Mouse (Mus musculus) limb, embryonic 11.5 days (tissue): ENCODE results near the gene Pou2f2. TPM values are rescaled to one million over a fixed set of nuclear protein-coding genes. Genes with fewer than 3 reads are reported as not detected.

Experiments used
- ATAC-seq: fragments of 200-750 bp; cut with Nextera tagmentation; 2 replicates; pipeline ENCODE4 v1.8.0; 2017; ENCODE audit warnings: low read depth; ENCODE audit not compliant: insufficient number of reproducible peaks, low FRiP score, low TSS enrichment
- DNase-seq: peaks from one replicate; pipeline ENCODE4 v3.0.0-alpha.2; 2015; ENCODE audit warnings: low spot score
- H3K27ac ChIP-seq: fragments of 300-500 bp; sonication (generic); replicated peaks from 2 replicates; pipeline ENCODE4 v1.5.1; 2014; ENCODE audit warnings: low read depth, mild to moderate bottlenecking, low read length
- H3K27me3 ChIP-seq: fragments of 300-500 bp; sonication (generic); 2 replicates; pipeline ENCODE4 v1.6.1; 2014; ENCODE audit warnings: mild to moderate bottlenecking, low read length, mixed read lengths; ENCODE audit not compliant: control insufficient read depth, insufficient read depth
- H3K36me3 ChIP-seq: fragments of 300-500 bp; sonication (generic); 2 replicates; pipeline ENCODE4 v1.6.1; 2014; ENCODE audit warnings: mild to moderate bottlenecking, low read length, moderate library complexity, mixed read lengths; ENCODE audit not compliant: control insufficient read depth, insufficient read depth
- H3K4me1 ChIP-seq: fragments of 300-500 bp; sonication (generic); 2 replicates; pipeline ENCODE4 v1.6.1; 2014; ENCODE audit warnings: low read length, mixed read lengths; ENCODE audit not compliant: control insufficient read depth, insufficient read depth
- H3K4me2 ChIP-seq: fragments of 300-500 bp; sonication (generic); 2 replicates; pipeline ENCODE4 v1.6.1; 2014; ENCODE audit warnings: low read depth, mild to moderate bottlenecking, moderate library complexity; ENCODE audit not compliant: severe bottlenecking
- H3K4me3 ChIP-seq: fragments of 300-500 bp; sonication (generic); 2 replicates; pipeline ENCODE4 v1.5.1; 2014; ENCODE audit warnings: low read depth, low read length
- H3K9ac ChIP-seq: fragments of 300-500 bp; sonication (generic); 2 replicates; pipeline ENCODE4 v1.6.1; 2014; ENCODE audit warnings: mild to moderate bottlenecking, low read length
- H3K9me3 ChIP-seq: fragments of 300-500 bp; sonication (generic); 2 replicates; pipeline ENCODE4 v1.6.1; 2016; ENCODE audit warnings: low read length; ENCODE audit not compliant: control insufficient read depth
- WGBS: fragments of 180-500 bp; shearing (Covaris S2); extraction: QIAGEN DNeasy Blood & Tissue Kit; methylation state at CpG from one replicate; pipeline ENCODE4 v1.1.7; 2014; 5-methylcytosine and 5-hydroxymethylcytosine counted together
- polyA plus RNA-seq: library from polyadenylated mRNA; unstranded; fragments of >200 nt; fragmentation: Nextera tagmentation; extraction: Ambion mirVana; gene quantifications from 2 replicates; pipeline ENCODE4 v1.2.1, GENCODE M21; 2014

Pou2f2 gene
- polyA plus RNA-seq, 1 experiment from 2014 or later, result 3.9 TPM

- H3K4me2 ChIP-seq, result no peak overlapping the region
- H3K4me1 ChIP-seq, result peaks cover 12% of the 10 kb centered on the region
- no peaks in the 10 kb centered on the region for H3K9me3 ChIP-seq
- peaks cover 18% of the 10 kb centered on the region; the same call in 1 of the 2 replicates for H3K36me3 ChIP-seq
- ATAC-seq, result no peak
- no peak overlapping the region for H3K9ac ChIP-seq
- no peak overlapping the region for H3K4me3 ChIP-seq
- DNase-seq, result no peak
- H3K27ac ChIP-seq, result no peak overlapping the region
- no peaks in the 10 kb centered on the region for H3K27me3 ChIP-seq
- 86% methylated on average over 7 of the region's 7 CpGs for WGBS
Measured at GRCm38 (mm10) chr7:25067338-25067737, 112.2 kb downstream of the Pou2f2 start.

DNA sequence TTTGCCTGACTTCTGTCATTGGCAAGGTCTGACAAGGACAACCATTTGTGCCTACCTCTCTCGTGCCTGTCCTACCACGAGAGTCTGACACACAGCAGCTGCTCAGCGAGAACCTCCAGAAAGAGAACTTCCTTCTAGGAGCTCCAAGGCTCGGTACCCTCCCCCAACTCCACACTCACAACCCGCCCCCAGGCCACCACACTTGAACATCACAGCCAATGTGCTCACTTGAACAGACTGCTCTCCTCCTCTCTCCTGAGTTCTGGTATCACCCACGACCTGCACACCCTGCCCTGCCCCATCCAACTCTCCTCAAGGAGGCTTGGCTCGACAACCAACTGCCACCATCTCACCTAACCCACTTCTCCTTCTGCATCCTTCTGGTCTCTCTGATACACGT lies 115.6 kb downstream of the Pou2f2 start:
- no peak for DNase-seq
- Histone ChIP-seq H3K36me3 (peaks cover 22% of the 10 kb centered on the region), H3K4me3 (no peak overlapping the region), H3K27me3 (no peaks in the 10 kb centered on the region), H3K9me3 (no peaks in the 10 kb centered on the region), H3K9ac (no peak overlapping the region), H3K4me2 (no peak overlapping the region), H3K4me1 (no peaks in the 10 kb centered on the region), H3K27ac (no peak overlapping the region)
- WGBS, result 86% methylated on average over 8 of the region's 8 CpGs
- no peak for ATAC-seq

DNA sequence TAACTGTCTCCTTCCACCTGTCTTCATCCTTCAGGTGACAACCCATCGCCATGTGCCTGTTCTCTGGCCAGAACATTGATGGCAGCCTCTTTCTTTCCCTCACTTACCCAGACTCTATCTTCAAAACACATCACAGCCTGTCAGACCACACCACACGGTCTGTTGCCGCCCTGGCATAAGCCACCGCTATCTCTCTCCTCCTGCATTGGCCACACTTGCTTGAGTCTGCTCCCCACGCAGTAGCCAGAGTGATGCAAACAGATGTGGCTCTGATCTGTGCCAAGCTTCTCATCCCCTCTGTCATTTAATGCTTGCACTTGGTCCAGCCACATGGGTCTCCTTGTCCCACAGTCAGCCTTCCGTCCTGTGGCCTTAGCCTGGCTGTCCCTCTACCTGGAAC lies 116.2 kb downstream of the Pou2f2 start:
- 92% methylated on average over 6 of the region's 6 CpGs for WGBS
- no peak overlapping the region for H3K4me3 ChIP-seq
- no peaks in the 10 kb centered on the region for H3K9me3 ChIP-seq
- no peak overlapping the region for H3K27ac ChIP-seq
- no peak overlapping the region for H3K4me2 ChIP-seq
- H3K27me3 ChIP-seq, result no peaks in the 10 kb centered on the region
- H3K36me3 ChIP-seq, result peaks cover 23% of the 10 kb centered on the region
- no peak for ATAC-seq
- no peaks in the 10 kb centered on the region for H3K4me1 ChIP-seq
- DNase-seq, result no peak
- H3K9ac ChIP-seq, result no peak overlapping the region

- H3K27ac ChIP-seq, result no peak overlapping the region
- 92% methylated on average over 14 of the region's 14 CpGs for WGBS
- H3K4me1 ChIP-seq, result no peaks in the 10 kb centered on the region
- peaks cover 36% of the 10 kb centered on the region for H3K36me3 ChIP-seq
- H3K9ac ChIP-seq, result no peak overlapping the region
- H3K4me2 ChIP-seq, result no peak overlapping the region
- no peak for DNase-seq
- no peak overlapping the region for H3K4me3 ChIP-seq
- ATAC-seq, result no peak
- H3K27me3 ChIP-seq, result no peaks in the 10 kb centered on the region
- no peaks in the 10 kb centered on the region for H3K9me3 ChIP-seq
Measured at GRCm38 (mm10) chr7:25058836-25059235, 120.7 kb downstream of the Pou2f2 start.

DNA sequence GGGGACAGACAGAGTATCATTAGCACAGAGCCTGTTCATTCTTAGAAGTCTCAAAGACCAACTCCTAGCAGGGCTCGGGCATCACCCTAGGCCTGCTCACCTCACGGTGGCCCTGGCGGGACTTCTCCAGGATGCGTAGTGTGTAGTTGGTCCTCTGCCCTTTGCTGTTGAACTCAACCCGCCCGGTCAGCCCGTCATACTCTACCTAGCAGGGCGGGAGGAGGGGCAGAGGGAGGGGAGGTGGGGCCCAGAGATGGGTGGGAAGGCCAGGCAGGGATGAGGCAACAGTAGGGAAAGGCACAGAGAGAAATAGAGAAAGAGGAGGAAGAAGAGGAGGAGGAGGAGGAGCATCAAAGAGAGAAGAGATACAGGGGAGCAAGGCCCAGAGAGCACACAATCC lies 121.1 kb downstream of the Pou2f2 start:
- no peak for ATAC-seq
- no peak overlapping the region for H3K4me3 ChIP-seq
- no peaks in the 10 kb centered on the region for H3K4me1 ChIP-seq
- H3K9me3 ChIP-seq, result no peaks in the 10 kb centered on the region
- no peaks in the 10 kb centered on the region for H3K27me3 ChIP-seq
- no peak overlapping the region for H3K9ac ChIP-seq
- H3K36me3 ChIP-seq, result peaks cover 36% of the 10 kb centered on the region
- DNase-seq, result no peak
- H3K4me2 ChIP-seq, result no peak overlapping the region
- WGBS, result 88% methylated on average over 8 of the region's 8 CpGs
- H3K27ac ChIP-seq, result no peak overlapping the region

- 92% methylated on average over 5 of the region's 5 CpGs for WGBS
Measured at GRCm38 (mm10) chr7:25057888-25058287, 121.6 kb downstream of the Pou2f2 start.

GRCm38 (mm10) chr7:25056951-25057350 lies 122.6 kb downstream of the Pou2f2 start:
- Histone ChIP-seq H3K4me2 (no peak overlapping the region), H3K36me3 (peaks cover 28% of the 10 kb centered on the region), H3K9ac (no peak overlapping the region), H3K9me3 (no peaks in the 10 kb centered on the region), H3K4me1 (no peaks in the 10 kb centered on the region), H3K27me3 (no peaks in the 10 kb centered on the region), H3K27ac (no peak overlapping the region), H3K4me3 (no peak overlapping the region)
- no peak for DNase-seq
- 75% methylated on average over 4 of the region's 4 CpGs for WGBS
- ATAC-seq, result no peak

More at GRCm38 (mm10) chr7:25057888-25058287, 121.6 kb downstream of the Pou2f2 start:
- H3K4me3 ChIP-seq, result no peak overlapping the region
- DNase-seq (no peak), ATAC-seq (no peak)
- H3K9ac ChIP-seq, result no peak overlapping the region
- peaks cover 34% of the 10 kb centered on the region for H3K36me3 ChIP-seq
- no peaks in the 10 kb centered on the region for H3K27me3 ChIP-seq
- H3K4me1 ChIP-seq, result no peaks in the 10 kb centered on the region
- no peak overlapping the region for H3K27ac ChIP-seq
- H3K9me3 ChIP-seq, result no peaks in the 10 kb centered on the region
- H3K4me2 ChIP-seq, result no peak overlapping the region

- Histone ChIP-seq H3K4me2 (no peak overlapping the region), H3K36me3 (peaks cover 24% of the 10 kb centered on the region), H3K27me3 (no peaks in the 10 kb centered on the region), H3K27ac (no peak overlapping the region), H3K9ac (no peak overlapping the region), H3K4me3 (no peak overlapping the region), H3K9me3 (no peaks in the 10 kb centered on the region), H3K4me1 (no peaks in the 10 kb centered on the region)
- DNase-seq (no peak), ATAC-seq (no peak)
- WGBS, result 87% methylated on average over 3 of the region's 3 CpGs
Measured at GRCm38 (mm10) chr7:25052587-25052986, 126.9 kb downstream of the Pou2f2 start.

- H3K9ac ChIP-seq, result no peak overlapping the region
- ATAC-seq (no peak), DNase-seq (no peak)
- no peaks in the 10 kb centered on the region for H3K4me1 ChIP-seq
- H3K9me3 ChIP-seq, result no peaks in the 10 kb centered on the region
- 88% methylated on average over 16 of the region's 16 CpGs for WGBS
- H3K36me3 ChIP-seq, result peaks cover 12% of the 10 kb centered on the region
- H3K27ac ChIP-seq, result no peak overlapping the region
- no peaks in the 10 kb centered on the region for H3K27me3 ChIP-seq
- no peak overlapping the region for H3K4me2 ChIP-seq
- H3K4me3 ChIP-seq, result no peak overlapping the region
Measured at GRCm38 (mm10) chr7:25049295-25049930, 130.1 kb downstream of the Pou2f2 start.
